Mouse (Mus musculus) MN1 (cell line): Measurements from ENCODE around the gene Mgarp.
"Not testable (repeated sequence)": the region's sequence is repeated elsewhere in the genome, so short reads cannot be mapped to it uniquely, and the experiment has no call there.

Source experiments
- DNase-seq: peaks from one replicate; pipeline ENCODE4 v3.0.0-alpha.2; 2016; ENCODE audit warnings: low spot score

The Mgarp gene

DNA sequence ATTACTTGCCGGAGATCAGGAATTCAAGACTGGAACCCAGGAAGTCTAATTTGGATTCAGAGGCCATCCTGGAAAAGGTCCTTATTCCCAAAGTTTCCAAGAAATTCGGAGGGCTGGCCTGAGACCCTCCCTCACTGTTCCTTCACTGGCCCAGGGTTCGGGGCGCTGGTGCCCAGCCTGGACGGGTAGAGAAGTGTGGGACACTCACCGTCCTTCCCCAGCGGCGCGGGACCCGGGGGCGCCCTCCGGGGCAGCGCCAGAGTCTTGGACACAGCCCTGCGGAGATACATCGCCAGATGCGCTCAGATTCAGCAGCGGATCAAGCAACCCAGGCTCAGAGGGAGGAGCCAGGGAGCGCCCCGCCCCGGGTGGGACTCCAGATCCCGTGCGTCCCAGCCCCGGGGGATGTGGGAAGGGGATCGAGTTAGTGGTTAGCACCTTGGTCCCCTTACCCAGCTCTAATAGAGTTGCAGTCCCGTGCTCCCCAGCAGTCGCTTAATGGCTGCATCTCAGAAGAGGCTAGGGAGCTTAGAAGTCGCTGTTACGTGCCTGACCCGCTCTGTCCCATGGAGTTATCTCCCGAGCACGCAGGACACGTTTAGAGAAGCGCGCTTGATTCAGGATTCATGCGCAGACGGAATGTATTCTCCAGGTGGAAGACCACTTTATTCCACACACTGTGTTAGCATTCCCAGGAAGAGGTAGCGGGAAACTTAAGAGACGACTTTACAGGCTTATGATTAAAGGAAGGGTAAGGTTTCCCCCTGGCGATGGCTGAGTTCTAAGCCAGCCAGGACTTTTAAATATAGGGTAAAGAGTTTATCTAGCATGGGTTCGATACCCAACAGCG is at the start of gene Mgarp:
TSS of gene Mgarp (minus strand) at position 520 of the 850 bp plus-strand sequence.
- DNase-seq = peak; percentile 88

DNA sequence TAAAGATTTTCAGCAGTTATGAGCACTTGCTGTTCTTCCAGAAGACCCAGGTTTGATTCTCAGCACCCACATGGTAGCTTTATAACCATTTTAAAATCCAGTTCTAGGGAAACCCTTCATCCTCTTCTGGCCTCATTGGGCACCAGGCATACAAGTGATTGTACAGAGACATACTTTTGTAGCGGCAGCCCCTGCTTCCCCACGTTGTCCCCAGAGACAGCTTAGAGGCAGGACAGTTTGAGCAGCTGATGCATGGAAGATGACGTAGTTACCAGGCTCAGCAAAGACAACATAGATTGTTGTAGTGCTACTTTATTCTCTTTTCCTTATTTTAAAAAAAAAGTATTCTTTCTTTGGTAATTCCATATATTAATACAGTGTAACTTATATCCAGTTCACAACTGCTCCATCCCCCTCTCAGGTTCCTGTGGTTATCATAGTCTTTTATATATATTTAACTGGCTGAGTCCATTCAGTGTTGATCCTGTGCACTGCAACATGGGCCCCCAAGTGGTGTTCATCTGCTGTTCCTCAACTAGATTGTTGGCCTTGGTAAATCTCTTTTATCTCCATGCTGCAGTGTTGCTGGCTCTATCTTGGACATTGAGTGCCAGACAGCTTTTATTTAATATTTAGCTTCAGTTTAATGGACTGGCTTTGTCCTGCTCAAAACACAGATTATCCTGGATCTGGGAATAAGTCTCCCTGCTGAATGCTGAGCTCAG is 38.5 kb upstream of the Mgarp start:
- no peak for DNase-seq

DNA sequence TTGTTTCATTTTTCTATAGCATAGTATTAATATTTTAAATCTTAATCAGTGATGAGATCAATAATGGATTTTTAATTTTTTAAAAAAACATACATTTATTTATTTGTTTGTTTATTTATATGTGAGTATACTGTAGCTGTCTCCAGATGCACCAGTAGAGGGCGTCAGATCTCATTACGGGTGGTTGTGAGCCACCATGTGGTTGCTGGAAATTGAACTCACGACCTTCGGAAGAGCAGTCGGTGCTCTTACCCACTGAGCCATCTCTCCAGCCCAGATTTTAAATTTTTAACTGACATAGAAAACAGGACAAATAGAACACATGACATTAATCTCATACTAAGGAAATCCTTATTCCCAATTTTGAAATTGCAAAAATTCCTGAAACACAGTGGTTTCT is 37.8 kb upstream of the Mgarp start:
- DNase-seq = not testable (repeated sequence)

DNA sequence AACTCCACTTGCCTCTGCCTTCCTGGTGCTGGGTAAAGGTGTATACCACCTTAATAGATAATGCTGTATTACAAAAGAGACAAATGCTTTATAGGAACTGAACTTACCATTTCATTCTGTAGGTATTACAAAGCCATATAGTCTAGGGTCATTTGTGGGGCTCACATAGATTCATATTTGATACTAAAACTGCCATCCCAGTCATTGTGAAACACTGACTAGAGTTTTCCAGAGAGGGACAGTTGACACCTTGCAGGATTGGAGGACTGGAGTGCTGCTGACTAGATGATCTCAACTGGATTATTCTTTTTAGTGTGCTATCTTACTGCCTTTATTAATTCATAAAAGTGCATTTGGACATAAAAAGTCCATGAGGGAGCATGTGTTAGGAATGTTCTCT is 28.9 kb upstream of the Mgarp start:
- DNase-seq = no peak

DNA sequence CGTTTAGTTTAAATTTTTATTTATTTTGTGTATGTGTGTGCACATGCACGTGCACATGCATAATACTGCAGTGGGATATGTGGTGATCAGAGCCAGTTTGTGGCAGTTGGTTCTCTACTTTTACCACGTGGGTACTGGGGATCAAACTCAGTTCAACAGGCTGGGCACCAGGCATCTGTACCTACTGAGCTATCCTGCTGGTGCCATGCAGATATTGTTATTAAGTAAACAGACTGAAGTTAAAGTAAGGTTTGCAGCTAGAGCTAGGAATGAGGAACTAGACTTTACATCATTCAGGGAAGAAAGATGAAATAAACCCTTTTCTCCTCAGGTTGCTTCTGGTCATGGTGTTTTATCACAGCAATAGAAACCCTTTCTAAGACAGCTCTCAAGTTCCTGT is 25.4 kb upstream of the Mgarp start:
- DNase-seq = peak; percentile 8

DNA sequence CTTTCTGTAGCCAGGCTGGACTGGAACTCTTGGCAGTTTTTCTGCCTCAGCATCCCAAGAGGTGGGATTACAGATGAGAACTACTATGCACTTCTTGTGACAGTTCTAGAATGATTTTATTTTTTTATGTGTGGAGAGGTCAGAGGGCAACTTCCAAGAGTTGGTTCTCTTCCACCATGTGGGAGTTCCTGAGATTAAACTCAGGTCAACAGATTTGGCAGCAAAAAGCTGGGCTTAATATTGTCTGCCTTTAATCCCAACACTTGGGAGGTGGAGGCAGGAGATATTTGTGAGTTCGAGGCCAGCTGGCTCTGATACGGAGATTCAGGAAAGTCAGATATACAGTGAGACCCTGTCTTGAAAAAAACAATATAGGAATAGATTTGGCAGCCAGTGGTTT is 21.4 kb upstream of the Mgarp start:
- no peak for DNase-seq

DNA sequence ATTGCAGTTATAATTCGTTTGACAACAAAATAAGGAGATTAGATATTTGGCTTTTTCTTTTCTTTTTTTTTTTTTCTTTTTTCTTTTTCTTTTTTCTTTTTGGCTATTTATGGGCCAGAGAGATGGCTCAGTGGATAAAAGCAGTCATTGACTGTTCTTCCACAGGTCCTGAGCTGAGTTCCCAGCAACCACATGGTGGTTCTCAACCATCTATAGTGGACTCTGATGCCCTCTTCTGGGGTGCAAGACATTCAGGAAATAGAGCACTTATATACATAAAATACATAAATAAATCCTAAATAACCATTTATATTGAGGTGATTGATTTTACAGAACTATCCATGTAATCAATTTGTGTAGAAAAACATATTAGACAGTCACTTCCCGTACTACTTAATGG is 20.9 kb upstream of the Mgarp start:
- DNase-seq = peak; percentile 15

DNA sequence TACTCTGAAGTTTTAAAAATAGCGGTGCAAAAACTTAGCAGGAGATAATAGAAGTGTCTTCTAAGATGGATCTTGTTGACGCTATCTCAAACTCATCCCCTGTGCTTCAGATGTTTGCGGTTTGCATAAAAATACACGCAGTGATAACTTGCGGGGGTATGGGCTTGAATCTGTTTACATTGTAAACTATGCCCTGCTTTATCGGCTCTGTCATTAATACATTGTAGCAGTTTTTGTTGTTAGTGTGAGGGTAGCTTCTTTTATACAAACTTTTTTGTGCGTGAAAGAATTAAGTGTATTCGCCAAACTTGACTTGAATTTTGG is 20.6 kb upstream of the Mgarp start:
- no peak for DNase-seq

DNA sequence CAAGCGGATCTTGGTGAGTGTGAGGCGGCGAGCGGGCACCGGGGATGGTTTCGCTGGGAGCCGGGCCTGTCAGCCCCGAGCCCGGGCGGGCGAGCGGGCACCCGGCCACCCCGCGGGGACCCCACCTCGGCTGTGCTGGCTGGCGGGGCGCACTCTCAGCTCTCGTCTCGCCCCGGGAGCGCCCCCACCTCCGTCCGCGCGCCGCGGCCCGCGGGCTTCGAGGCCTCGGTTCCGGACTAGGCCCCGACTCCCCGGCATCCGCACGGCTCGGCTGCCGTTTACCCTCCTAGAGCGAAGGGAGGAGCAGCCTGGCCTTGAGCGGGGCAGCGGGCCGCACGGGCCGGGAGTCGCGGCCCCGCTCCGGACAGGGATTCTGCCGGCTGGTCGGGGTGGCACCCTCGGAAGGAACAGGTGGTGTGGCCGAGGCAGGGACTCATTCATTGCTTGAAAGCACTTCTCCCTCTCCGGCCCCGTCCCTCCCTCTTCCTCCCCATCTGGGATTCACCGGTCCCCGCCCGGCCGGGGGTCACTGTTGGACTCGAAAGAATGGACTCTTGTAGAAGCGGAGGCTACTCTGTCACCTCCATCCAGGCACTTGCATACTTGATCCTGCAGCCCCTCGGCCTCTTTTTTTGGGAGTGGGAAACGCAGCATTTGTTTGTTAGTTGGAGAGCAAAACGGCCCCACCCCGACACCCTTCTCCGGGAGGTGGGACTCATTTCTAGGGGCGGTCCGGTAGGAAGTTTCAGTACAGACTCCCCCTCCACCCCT is 20.0 kb upstream of the Mgarp start:
- DNase-seq = peak; percentile 65

DNA sequence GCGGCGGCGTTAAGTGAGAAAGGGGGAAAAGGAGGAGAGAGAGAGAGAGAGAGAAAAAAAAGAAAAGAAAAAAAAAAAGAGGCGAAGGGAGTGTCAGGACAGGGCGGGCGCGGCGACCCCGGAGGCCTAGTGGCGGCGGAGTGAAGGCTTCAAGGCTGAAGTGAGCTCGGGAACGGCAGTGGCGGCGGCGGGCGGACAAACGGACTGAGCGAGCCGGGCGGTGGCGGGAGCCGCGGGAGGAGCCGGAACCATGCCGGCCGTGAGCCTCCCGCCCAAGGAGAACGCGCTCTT is 19.5 kb upstream of the Mgarp start:
- no peak for DNase-seq

DNA sequence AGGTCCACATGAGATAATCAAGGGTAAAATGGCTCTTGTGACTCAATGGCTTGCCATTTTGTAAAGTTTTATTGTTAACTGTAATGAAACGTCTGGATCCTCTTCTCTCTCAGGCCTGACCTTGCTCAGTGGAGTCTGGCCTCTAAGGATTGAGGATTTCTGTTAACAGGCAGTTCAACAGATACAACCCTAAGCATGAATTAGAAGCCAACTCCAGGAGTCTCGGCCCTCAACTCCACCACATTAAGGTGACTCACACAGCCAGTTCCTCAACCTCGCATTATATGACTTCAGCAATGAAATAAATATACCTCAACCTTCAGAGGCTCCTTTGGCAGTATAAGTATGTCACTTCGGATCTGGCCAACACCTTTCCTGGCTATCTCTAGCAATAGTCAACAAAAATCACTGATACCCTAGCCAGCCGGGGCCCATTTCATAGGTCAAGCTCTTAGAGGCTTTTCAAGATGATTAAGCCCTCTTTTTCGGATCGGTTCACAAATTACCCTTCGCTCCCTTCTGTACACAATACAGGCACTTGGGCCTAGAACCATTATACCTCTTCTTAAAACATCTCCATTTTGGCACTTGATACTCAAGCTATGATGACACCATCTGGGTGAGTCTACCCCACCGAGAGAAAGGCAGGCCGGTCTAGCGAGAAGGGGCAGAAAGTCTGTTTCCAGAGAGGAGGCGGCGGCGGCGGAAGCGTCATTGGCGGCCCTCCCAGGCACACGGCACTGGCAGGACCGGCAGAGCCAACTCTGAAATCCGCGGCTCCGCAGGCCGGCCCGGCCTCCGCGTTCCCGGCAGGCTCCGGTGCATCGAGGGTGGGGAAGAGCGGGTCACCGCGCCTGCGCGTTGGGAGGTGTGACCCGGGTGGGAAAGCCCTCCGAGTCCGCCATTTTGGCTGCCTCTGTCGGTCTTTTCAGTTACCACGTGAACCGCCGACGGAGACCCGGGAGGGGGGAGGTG is 18.8 kb upstream of the Mgarp start, which contains the start of gene Naa15:
TSS of gene Naa15 (plus strand) at position 51 of the 975 bp plus-strand sequence.
- peak; percentile 98 for DNase-seq

DNA sequence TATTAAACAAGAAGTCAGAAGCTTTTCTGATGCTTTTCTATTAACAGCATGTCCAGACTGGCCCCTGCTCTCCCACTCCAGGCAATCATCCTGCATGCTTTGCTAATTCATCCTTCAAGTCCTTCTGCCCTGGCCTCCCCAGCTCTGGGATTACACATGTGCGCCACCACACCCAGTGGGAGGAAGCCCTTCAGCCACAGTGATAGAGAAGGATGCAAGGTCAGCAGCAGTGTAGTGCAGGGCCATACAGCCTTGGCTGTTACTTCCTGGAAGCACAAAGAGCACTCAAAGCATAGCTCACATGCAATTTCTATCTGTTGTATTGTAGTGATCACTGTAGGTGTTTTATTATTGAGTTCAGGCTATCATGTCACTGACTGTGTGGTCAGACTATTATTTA is 16.7 kb upstream of the Mgarp start:
- no peak for DNase-seq

DNA sequence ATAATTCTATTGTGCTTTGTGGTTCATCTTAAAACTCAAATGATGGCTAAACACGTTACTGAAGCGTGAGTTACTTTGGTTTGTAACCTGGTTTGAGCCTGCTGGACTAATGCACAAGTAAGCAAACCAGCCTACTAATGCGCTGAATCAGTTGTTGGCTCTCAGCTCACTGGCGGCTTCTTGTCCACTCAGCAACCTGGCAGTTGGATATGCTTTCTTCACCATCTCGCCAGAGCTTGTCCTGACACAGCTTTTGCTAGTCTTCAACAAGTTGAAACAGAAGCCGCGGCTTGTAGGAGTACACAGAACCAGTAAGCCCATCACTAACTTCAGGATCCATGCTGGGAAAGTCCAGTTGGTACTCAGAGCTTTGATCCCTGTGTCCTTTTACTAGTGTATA is 15.9 kb upstream of the Mgarp start:
- DNase-seq = no peak

DNA sequence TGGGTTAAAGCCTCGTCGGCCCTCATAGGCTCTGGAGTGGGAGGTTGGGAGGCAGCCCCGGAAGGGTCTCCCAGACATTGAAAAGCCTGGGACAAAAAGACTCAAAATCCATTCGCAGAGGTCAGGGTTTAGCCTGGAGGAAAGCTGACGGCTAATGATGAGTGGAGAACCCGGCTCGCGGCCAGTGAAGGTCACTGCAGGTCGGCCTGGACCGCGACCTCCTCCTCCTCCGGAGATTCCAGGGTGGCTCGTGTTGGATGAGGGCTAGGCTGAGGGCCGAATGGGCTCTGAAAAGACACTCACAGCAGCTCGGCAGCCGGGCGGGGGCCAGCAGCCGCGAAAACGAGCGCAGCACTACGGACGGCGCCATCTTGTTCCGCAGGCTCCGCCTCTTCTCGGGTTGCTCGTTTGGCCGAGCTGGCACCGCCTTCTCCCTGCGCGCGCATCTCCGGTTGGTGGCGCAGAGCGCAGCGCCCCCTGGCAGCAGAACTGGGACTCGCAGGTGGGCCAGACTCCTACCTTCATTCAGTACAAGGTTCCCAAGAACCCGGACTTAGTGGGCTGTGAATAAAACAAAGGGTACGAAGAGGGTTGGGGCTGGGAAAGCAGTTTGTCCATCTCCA is 12.1 kb upstream of the Mgarp start, which contains the start of gene Ndufc1:
TSS of gene Ndufc1 (minus strand) at position 428 of the 623 bp plus-strand sequence.
- DNase-seq = peak; percentile 97

DNA sequence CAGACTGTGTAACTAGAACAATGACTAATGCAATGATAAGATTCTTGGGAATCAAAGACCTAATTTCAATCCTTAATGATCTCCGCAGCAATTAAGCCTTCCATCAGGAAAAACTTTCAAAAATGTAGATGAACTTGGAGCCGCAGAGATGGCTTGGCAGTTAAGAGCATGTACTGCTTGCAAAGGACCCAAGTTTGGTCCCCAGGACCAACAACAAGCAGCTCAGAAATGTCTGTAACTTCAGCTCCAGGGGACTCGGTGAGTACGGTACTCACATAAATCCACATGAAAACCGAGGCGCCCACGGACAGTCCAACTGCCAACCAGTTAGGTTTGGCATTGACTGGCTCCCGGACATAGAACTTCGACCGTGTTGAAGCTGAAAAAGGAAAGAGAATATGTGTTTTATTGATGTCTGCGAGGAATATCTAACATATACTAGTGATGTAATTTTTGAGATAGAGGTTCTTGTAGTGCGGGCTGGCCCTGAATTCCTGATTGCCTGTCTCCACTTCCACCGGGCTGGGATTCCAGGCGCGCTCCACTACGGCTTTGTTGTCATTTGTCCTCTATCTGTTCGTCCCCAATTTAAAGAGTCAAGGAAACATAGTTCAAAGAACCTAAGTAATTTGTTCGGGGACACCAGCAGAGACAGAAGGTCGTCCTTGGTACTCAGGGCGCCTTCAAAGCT is 11.5 kb upstream of the Mgarp start:
- peak; percentile 40 for DNase-seq

DNA sequence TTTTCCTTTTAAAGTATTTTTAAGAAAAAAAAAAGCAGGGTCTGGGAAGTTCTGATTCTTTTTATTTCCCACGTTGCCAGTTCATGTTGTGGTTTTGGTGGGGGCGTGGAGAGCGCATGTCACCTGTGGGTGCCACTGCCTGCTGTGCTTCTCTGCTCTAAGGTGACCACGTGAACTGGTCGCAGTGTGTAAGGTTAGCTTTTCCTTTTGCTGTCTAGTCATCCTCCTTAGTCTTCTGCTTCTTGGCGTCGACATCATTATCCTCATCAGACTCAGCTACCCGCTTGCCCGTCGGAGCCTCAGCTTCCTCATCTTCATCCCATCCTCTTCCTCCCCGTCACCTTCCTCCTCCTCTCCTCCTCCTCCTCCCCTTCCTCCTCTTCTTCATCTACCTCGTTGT is 6.1 kb upstream of the Mgarp start:
- no peak for DNase-seq

DNA sequence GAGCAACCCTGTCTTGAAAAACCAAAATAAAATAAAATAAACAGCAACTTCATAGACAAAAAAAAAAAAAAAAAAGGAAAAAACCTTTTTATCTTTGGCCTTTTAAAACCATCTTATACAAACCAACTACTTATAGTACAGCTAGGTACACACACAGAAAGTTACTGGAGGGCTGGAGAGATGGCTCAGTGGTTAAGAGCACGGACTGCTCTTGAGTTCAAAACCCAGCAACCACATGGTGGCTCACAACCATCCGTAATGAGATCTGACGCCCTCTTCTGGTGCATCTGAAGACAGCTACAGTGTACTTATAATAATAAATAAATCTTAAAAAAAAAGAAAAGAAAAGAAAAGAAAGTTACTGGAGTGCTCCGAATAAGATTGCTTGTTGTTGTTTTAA is 5.5 kb upstream of the Mgarp start:
- not testable (repeated sequence) for DNase-seq

DNA sequence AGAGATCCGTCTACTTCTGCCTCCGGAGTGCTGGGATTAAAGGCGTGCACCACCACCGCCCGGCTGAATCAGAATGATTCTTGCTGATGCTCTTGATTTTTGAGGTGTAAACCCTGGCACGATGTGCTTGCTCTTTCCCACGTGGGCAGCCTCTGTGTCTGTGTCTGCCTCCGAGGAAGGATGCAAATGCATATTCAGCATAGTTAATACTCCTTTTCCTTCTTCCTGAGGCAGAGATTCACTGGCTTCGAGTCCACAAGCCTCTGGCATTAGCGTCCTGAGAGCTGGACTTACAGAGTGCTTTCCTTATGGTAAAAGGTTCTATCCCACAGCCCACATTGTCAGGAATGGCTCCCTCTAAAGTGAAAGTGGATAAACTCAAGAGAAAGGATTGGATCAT is 4.1 kb upstream of the Mgarp start:
- no peak for DNase-seq

DNA sequence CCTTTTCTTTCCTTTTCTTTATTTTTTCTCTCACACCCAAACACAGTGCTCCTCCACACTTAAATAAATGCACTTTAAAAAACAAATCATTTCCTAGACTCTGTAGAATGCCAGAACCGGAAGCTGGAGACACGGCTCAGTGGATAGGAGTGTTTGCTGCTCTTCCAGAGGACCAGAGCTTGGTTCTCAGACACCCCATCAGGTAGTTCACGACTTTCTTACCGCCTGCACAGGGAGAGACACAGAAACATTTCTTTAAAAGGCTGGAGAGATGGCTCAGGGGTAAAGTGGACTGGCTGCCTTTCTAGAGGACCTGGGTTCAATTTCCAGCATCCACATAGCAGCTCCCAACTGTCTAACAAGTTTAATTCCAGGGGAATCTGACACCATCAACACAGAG is 3.0 kb upstream of the Mgarp start:
- DNase-seq = no peak

DNA sequence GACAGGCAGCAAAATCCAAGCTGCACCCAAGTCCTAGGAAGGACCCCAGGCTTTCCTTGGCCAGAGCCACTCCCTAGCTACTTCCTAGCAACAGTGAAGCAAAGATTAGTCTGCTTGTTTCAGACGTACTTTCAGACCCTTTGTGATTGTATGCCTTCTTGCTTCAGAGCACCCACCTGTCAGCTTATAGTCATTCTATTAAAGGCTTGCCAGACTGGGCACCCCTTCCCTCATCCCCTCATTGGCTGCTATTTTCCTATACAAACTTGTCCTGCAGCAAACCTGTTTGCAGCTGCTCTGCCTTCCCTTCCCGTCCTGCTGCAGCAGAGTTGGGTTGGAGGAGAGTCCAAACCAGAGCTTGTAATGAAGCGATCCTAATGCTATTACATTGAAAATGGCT is 2.1 kb upstream of the Mgarp start:
- DNase-seq = no peak
